Mouse (Mus musculus) cortical plate, adult 2 months (tissue): Measurements from ENCODE around the gene Batf.

Experiments used
- CTCF ChIP-seq: fragments of 200-500 bp; IDR thresholded peaks from 2 replicates; pipeline ENCODE4 v1.5.1; 2011; ENCODE audit warnings: mild to moderate bottlenecking, control low read depth, low read length; ENCODE audit not compliant: insufficient read depth; ENCODE audit errors: extremely low read depth
- POLR2A ChIP-seq: fragments of 200-500 bp; IDR thresholded peaks from 2 replicates; pipeline ENCODE4 v1.6.1; 2011; ENCODE audit warnings: mild to moderate bottlenecking, low read length, control low read depth; ENCODE audit not compliant: insufficient read depth; ENCODE audit errors: extremely low read depth

- TF ChIP-seq CTCF: no peak
- peak; percentile 22; the same call in 1 of the 2 replicates for TF ChIP-seq POLR2A
Measured at GRCm38 (mm10) chr12:85705002-85705830, 18.7 kb downstream of the Batf start.
